Mouse (Mus musculus): ENCODE measurements at regions not wholly inside any gene's neighbourhood (a gene's known extent, or its start where the extent isn't known, plus 50 kb on each side); places are given as distances from the start of the nearest gene placed in this dataset.

GRCm38 (mm10) chr10:72573991-72574652, 80.5 kb upstream of the Zwint start:
- no peak for DNase-seq

- DNase-seq, result no peak
Measured at GRCm38 (mm10) chr10:72577713-72578112, 76.9 kb upstream of the Zwint start.

GRCm38 (mm10) chr10:72578501-72578900, 76.1 kb upstream of the Zwint start:
- no peak for DNase-seq

GRCm38 (mm10) chr10:72581311-72581710, 73.3 kb upstream of the Zwint start:
- no peak for DNase-seq

- no peak for DNase-seq
Measured at GRCm38 (mm10) chr10:72588561-72588960, 66.1 kb upstream of the Zwint start.

- no peak for DNase-seq
Measured at GRCm38 (mm10) chr10:72593049-72593448, 61.6 kb upstream of the Zwint start.

Measured in kidney, adult 18-20 months (tissue).